Mouse (Mus musculus) mouse trophoblast stem cell (cell line): ENCODE measurements around the gene 9930111J21Rik2.
"Not testable (repeated sequence)": the region's sequence is repeated elsewhere in the genome, so short reads cannot be mapped to it uniquely, and the experiment has no call there.

Experiments
- in situ Hi-C, 2 experiments: fragments of 300-500 bp; cut with MseI, MboI; formaldehyde crosslinking; loops; 2 replicates in 1 of 2; 3 replicates in 1 of 2; pipeline ENCODE4 v1.15.1; 2025

The 9930111J21Rik2 gene

GRCm38 (mm10) chr11:48978240-48978939 lies 72.7 kb downstream of the 9930111J21Rik2 start, which contains the start of gene Olfr56:
Olfr56 (plus strand) TSS chr11:48978889.
- in situ Hi-C loops = not testable (repeated sequence)

- in situ Hi-C loops = not testable (repeated sequence)
Observed at GRCm38 (mm10) chr11:48974686-48975085, 76.4 kb downstream of the 9930111J21Rik2 start.
